Mouse (Mus musculus): ENCODE data around the gene Alkal2.
A peak's percentile ranks its signal among the peaks of the same experiment; 100 is the strongest.

The Alkal2 gene

DNA sequence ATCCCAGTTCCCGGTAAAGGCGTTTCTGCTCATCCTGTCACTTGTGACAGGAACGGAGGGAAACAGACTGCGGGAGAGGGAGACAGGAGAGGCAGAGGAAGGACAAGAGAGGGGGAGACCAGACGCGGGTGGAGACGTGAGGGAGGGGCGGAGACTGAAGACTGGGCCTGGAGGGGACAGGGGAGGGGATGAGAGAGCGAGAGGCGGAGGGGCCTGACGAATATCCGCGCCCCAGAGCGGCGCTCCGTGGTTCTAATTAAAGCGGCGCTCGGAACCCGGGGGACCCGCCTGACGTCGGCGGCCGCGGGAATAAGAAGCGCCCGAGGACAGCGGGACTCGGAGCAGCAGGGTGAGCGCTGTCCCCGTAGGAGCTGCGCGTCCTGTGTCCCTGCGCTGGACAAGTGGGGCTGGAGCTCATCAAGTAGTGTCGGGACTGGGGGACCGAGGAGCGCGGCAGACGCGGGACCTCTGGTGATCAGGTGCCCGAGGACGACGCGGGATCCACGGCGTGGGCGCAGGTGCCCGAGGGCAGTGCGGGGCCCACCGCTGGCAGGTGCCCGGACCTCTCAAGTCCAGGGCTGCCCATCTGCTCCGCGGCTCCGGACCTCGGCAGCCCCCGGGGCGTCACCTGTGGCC is at the start of gene Alkal2:
Gene Alkal2 (plus strand): TSS at position 337 of the 636 bp plus-strand sequence.
- DNase-seq (ENCODE audit: low read depth, low spot score) = no peak

DNA sequence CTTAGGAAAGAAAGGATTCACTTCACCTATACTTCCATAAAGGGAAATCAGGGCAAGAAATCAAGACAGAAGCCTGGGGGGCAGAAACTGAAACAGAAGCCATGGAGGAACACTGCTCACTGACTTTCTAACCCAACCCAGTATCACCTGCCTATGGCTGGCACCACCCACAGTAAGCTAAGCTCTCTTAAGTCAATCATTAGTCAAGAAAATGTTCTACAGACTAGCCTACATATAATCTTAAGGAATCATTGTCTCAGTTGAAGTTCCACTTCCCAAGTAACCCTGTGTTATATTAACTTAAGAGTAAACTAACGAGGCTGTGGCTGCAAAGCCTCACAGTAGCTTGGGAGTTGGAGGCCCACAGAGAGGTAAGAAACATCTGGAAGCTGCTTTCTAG is 35.6 kb upstream of the Alkal2 start:
- no peak for DNase-seq (ENCODE audit: low read depth, low spot score)

DNA sequence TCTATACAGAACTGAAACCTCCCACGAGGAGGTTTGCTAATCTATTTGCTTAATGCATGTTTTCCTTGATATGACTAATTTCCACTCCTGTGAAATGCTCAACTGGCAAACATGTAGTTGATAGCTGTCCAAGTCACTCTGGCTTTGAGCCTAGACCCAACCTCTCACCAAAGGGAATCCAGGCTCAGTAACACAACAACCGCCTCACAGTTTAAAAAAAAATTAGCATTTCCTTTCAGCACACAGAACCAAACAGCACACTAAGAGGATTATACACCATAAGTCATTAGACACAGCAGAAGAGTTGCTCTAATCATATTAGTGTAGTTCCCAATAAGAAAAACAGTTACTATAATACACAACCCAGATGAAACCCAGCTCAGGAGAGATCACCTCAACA is 33.2 kb upstream of the Alkal2 start:
- no peak for DNase-seq (ENCODE audit: low read depth, low spot score)

DNA sequence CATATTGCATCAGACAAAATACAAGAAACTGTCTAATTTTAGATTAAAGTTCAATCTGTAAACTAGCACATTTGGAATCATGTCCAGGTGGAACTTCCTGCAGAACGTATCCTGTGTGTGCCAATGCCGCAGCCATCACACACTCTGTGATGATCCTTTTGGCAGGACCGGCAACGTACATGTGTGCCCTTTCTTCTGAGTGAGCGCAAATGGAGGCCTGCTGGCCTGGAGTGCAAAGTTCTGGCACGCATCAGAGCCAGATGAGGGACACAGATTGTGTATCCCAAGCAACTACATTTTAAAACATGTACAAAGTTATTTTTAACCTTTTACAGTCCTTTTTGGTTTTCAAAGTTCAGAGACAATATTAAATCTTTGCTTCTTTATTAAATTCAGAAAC is 32.3 kb upstream of the Alkal2 start:
- DNase-seq (ENCODE audit: low read depth, low spot score) = no peak

DNA sequence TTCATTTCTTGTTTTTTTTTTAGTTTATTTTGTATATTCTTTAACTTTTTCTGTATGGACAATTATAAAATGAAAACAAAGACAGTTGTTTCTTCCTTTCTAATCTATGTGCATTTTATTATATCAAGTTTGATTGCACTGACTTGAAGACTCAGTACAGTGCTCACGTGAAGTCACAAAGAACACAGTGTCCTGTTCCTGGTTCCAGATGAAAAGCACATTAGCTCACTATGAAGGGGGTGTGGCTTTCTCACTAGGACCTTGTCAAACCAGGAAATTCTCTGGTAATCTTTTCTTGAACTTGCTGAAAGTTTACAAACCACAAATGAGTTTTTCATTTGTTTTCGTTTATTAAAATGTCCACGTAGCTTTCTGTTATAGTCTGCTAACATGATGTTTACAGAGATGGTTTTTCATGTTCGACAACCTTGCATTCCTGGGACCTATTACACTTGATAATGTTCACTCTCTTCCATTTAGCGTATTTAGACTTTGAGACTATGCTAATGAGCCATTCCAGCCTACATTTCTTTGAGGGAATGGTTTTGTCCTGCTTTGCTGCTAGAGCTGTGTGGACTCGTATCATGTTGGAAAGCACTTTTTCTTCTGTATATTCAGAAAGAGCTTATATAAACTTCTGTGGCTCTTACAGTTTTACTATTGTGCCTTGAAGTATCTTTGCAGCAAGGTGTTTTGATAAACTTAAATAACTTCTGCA is 28.5 kb upstream of the Alkal2 start:
- no peak for DNase-seq (ENCODE audit: low read depth, low spot score)

DNA sequence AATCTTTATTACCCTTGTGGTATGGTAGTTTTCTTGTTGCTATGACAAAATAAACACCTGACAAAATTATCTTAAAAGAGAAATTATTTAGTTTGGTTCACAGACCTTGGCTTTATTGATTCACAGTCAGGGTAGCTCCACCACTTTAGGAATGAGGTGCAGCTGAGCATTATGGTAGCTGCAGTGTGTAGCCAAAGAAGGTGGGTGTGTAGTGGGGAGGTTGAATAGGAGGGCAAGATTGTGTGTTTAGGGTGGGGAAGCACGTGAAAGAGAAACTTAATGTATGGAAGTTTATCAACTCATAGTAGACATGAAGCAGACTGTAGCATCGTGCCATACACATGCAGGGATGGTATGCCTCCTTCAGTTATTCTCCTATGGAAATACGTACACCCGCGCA is 27.9 kb upstream of the Alkal2 start:
- DNase-seq (ENCODE audit: low read depth, low spot score) = no peak

DNA sequence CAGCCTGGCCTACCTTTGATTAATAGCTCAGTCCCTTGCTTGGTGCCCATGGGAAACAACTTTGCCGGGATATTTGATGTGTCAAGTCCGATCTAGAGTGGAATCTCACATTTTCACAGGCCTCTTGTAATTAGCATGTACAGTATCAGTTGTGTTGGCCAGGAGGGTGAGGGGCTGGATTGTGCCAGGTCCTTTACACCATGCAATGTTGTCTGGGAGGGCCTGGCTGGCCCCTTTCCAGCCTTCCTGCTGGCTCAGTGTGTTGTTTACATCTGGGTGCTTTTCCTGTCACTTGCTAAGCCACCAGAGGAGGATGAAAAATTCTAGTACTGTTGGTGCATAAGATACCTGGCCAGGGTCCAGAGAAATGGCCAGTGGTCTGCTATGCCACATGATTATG is 19.8 kb upstream of the Alkal2 start:
- no peak for DNase-seq (ENCODE audit: low read depth, low spot score)

DNA sequence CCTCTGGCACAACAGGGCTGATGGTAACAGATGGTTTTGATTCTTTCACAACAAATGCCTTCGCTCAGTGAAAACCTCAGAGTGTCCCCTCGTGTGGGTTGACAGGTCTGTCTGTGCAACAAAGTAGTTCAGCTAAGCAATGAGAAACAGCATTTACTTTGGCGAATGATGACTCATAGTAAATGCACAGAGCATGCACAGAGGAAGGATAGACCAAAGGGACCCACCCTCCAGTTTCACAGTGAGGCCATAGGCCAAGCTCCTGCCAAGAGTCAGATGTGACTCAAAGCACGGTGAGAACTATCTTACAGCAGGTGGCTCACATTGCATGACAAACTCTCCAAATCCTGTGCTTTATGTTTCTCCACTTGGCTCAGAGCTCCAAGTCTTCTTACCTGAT is 18.3 kb upstream of the Alkal2 start:
- no peak for DNase-seq (ENCODE audit: low read depth, low spot score)

DNA sequence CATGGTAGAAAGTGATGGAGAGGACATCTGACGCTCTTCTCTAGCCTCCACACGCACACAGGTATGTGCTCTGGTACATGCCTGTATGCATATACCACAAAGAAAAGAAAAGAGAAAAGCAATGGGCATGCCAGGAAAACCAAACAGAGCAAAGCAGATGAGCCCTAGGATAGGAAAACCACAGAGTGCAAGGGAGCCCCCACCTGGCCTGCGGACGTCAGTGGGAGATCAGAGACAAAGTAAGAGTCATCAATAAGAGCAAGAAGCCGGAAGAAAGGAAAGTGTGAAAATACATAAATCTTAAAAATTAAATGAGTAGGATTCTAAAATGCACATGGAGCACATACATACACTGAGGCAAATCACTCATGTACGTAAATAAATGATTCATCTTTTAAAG is 4.7 kb upstream of the Alkal2 start:
- DNase-seq (ENCODE audit: low read depth, low spot score) = no peak

DNA sequence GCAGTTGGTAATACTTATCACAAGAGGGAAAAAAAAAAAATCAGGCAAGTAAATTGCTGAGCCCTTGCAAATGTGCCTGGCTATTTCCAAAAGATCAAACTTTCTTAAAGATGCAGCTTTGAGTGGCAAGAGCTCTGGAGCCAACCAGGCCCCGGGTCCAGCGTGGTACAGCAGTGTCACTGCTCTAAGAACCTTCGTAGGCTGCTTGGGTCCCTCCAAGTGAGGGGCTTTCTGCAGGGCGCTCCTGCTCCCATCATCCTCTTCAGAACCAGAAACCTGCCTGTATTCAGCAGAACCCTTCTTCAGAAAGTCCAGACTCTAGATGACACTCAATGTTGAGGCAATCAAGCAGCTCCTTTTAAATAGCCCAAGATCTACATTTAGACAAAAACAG is 533 bp upstream of the Alkal2 start:
- no peak for DNase-seq (ENCODE audit: low read depth, low spot score)

DNA sequence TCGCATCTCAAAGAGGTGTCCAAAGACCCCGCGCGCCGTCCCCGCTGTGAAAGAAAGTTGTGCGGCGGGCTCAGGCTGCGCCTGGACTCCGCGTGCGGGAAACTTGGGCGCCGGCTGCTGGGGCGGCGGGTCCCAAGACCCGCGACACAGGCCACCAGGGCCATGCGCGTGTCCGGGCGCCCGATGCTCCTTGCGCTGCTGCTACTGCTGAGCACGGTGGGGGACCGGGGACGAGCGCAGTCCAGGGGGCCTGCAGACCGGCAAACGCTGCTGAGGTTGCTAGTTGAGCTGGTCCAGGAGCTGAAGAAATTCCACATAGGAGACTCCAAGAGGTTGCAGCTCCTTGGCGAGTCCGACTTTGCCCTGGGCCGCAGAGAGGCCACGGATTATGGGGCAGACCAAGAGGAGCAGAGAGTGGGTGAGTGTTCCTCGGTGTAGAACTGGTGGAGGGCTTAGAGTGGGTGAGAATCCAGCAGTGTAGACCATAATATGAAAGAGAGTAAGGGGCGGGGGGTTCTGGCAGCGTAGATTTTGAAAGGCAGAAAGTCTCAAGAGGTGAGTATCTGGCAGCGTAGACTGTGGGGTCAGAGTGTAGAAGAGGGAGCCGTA is 604 bp downstream of the Alkal2 start:
- DNase-seq (ENCODE audit: low read depth, low spot score) = no peak

DNA sequence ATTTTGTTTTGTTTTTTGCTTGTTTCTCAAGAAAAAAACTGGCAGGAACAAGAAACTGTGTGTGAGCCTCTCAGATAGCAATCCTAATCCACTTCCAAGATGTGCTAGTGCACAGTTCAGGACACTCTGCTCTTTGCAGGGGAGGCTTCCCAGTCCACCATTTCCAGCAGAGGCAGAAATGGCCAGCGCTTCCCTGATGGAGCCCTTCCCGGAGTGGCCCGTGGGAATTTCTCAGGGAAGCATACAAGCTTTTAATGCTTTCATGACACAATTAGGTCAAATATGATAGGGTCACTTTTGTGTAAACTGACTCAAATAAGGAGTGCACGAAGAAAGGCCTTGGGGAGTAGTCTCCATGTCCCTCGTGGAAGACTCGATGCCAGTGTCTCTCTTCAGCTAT is 1.8 kb downstream of the Alkal2 start:
- DNase-seq (ENCODE audit: low read depth, low spot score) = no peak

DNA sequence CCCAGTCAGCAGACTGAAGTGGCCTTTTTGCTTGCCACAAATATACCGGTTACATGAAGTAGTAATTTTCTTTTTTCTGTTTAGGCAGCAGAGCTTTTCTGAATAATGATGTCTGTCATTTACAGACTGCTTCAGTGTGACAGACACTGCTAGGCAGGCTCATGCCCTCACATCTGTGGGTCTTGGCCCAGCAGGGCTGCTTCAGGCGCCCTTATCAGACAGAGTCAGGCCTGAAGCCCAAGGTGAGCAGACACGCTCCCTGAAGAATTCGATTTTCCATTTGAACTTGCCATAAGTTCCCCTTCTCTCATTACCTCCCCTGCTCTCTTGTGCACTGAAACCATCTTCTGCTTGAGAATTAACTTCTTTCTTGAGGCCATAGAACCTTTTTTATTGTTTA is 3.9 kb downstream of the Alkal2 start:
- DNase-seq (ENCODE audit: low read depth, low spot score) = no peak

DNA sequence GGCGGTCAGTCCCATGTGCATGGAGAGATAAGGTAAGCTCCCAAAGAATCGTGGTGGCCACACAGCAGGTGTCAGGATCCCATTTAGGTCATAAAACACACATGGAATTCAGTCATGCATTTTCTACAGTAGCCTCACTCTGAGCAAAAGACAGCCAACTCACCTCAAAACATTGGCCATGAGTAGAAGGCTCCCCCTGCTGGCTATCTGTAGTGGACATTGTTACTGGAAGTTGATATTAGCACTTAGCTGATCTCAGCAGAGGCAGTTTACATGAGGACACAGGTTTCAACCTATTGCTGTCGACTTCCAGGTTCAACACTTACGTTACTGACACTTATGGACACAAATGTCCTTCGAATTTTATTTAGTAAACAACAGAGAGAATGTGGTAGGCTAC is 5.9 kb downstream of the Alkal2 start:
- peak; percentile 15 for DNase-seq (ENCODE audit: low read depth, low spot score)

DNA sequence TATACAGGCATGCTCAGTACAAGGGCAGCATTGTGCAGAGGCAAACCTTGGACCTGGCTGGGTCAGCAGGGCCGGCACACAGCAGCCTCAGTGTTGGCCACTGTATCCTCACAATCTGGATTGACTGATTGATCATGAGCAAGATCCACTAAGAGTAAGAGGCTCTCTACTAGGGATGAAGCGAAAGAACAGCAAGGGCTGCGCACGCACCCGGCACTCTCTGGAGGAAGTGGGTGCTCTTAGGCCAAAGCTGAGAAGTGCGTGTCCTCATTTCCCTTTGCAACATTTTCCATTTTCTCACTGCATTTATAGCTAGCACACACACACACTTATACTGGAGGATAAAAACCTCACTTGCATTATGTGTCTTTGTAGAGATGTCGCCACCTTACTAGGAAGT is 7.3 kb downstream of the Alkal2 start:
- no peak for DNase-seq (ENCODE audit: low read depth, low spot score)

DNA sequence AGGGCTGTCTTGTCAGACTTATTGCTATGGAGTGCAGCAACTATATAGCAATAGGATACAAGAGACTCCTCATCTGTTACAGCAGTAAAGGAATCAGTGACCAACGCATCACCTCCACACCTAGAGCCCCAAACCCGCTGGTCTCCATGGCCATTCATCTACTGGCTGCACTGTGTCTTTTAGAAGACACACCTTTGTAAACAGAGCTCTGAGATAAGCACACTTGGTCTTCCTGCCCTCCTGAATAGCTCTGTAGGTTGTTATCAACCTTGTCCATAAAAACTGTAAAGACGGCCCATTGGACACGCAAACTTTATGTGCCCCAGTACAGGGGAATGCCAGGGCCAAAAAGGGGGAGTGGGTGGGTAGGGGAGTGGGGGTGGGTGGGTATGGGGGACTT is 12.9 kb downstream of the Alkal2 start:
- no peak for DNase-seq (ENCODE audit: low read depth, low spot score)

DNA sequence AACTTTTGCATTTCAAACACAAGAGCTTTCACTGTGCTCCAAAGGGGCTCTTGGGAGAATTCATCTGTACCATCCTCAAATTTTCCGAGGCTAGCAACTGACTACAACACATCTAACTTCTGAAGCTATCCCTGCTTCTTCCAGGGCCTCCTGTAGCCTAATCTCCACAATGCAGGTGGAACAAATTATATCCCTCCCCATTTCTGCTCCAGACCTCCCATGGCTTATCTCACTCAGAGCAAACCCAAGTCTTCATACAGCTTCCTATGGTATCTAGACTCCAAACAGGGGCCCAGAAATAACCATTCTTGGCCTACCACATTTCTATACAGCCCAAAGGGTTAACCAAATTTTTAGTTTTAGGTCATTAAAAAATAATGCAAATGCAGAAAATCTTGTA is 24.5 kb downstream of the Alkal2 start:
- DNase-seq (ENCODE audit: low read depth, low spot score) = no peak

DNA sequence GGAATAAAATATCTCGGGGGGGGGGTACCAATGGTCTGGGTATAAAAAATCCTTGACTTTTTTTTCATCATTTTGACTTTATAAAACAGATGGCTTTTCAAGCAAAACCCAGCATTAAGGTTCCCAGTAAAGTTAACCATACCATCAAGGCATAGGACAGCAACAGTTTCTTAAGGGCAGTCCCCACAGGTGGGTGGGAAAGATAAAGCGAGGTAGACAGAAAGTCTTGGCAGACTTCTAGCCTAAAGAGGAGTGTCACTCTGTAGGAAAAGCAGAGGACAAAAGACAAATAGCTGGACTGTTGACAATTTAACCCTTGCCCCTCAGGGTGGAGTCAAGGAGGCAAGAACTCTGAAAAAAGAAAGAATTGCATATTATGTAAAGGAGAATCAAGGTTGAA is 25.8 kb downstream of the Alkal2 start:
- no peak for DNase-seq (ENCODE audit: low read depth, low spot score)

DNA sequence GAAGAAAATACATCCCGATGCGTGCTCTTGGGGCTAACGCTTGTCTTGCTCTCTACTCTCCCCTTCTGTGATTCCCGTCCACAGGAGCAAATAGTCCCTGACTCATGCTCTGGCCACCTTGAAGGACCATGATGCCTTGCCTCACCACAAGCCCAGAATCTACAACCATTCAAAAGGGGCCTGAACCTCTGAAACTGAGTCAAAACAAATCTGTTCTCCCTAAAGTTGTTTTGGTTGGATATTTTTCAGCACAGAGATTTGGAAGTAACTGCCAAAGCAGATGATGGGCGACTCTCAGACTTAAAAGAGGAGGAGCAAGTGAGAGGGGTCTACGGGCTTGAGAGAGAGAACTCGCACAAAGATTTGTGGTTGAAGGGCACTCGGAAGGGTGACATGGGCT is 26.7 kb downstream of the Alkal2 start:
- no peak for DNase-seq (ENCODE audit: low read depth, low spot score)

DNA sequence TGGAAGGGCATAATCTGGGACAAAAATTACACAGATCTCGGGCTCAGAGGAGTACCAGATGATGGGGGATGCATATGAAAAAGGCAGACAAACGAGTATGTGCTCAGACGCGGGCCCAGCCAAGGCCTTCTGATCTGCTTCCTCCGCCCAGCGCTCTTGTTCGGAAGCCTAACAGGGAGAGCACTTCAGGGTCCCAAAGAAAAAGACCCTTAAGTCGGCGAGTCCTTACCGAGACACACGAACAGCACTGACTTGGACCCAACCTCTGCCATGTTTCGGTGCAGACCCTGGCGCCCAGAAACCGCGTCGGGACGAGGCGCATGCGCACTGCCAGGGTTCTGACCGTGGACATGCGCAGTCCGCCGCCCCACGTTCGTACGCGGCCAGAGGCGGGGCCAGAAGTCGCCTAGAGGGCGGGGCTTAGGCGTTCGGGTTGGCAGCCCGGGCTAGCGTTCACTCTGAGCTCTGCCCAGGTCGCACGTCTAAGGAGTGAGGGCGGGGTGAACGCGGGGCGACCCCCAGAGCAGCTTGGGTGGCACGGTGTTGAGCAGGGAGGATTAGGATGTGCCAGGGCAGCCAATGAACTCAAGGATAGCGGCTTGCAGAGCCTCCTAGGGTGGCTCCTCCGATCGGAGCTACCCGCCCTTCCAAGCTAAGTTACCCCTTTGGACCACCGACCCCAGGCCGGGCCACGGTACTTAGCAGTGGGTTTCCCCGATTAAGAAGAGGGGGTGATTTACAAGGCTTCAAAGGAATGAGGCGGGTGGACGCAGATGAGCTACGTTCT is 27.3 kb downstream of the Alkal2 start, which contains the start of the genes Acp1 and Sh3yl1:
Gene Acp1 (minus strand): TSS at position 329 of the 787 bp plus-strand sequence.
Gene Sh3yl1 (plus strand): TSS at position 408 of the 787 bp plus-strand sequence.
- peak; percentile 92 for DNase-seq (ENCODE audit: low read depth, low spot score)

DNA sequence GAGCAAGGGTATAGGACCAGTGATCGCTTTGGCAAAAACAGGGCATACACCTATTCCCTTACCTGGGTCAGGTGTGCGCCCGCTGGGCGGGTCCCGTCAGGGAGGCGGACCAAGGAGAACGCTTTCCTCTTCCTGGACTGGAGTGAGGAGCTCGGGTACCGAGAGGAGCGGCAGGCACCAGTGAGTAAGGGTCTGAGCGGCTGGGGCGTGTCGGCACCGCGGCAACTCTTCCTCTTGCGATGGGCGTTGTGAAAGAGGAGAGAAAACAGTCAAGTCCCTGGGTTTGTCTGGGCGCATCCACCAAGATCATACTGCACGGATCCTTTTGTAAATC is 27.9 kb downstream of the Alkal2 start:
- peak; percentile 48 for DNase-seq (ENCODE audit: low read depth, low spot score)

DNA sequence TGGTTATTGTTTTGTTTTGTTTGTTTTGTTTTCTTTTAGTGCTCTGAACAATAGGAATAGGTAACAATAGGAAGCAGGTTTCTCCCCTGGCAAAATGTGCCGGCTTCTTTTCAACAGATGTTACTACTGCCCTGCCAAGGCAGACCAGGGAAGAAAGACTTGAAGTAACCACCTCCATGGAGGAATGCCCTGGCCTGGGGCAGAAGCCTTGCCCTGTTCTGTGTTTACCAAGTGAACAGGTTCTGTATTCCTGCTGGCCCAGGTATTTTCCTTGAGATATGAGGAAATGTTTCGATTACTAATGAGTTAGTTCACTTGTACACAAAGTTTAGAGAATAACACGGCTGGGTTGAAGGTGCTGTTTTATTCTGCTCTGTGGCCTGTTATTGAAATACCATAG is 28.7 kb downstream of the Alkal2 start:
- DNase-seq (ENCODE audit: low read depth, low spot score) = no peak
